Comparison of ENCODE assay signal across 14 mouse cellular contexts in the genomic region with DNA sequence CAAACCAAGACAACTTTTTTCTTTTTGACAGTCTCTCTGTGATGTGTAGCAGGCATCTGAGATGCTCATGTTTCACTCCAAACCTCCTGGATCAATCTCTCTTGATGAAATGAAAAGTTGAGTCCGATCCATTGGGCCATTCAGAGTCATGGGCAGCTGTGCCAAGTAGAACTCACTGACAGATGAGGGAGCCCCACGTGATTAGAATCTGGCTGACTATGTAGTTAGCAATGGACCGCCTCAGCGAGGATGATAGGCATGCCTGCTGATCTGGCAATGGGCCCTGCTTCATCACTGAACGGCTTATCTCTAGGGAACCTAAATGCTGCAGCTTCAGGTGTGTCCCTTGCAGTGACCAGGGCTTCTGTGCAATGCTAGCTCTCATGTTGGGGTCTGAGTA. TPM values are rescaled to one million over a fixed set of nuclear protein-coding genes. Genes with fewer than 3 reads are reported as not detected.
A peak's percentile ranks its signal among the peaks of the same experiment; 100 is the strongest.
DNase-seq lines count a peak whose midpoint lies in the region; ATAC-seq and TF ChIP-seq lines count a peak whose summit lies in the region.
"Had no signal": no experiment of that assay in that cellular context is flagged by ENCODE, and none has a peak within 500 bp of the region (broad histone marks: within the 10 kb centered on the region; RNA-seq: fewer than 3 reads in every experiment).

No protein-coding gene starts in this region.

- H3K4me3 ChIP-seq in layer of hippocampus, adult 2 months = no peak overlapping the region
- H3K4me3 ChIP-seq: embryonic facial prominence, embryonic 13.5 days; forebrain, embryonic 12.5 days; liver, embryonic 15.5 days; neural tube, embryonic 13.5 days had no signal

- no peak for DNase-seq in frontal cortex, postnatal 10 days (ENCODE audit: low spot score in 2 of 2)
- DNase-seq in lung, postnatal 10 days = peak; percentile 29
- no peak for DNase-seq in lung, postnatal 25 days (ENCODE audit: low spot score)
- peak; percentile 33 to 35 for DNase-seq in layer of hippocampus, adult 2 months (ENCODE audit: low spot score in 2 of 2)
- DNase-seq in right cerebral cortex, postnatal 25 days = peak; percentile 5
- no peak for DNase-seq in heart, postnatal 10 days
- DNase-seq: midbrain, embryonic 14.5 days had no signal

- H3K27ac ChIP-seq in layer of hippocampus, adult 2 months = no peak overlapping the region
- H3K27ac ChIP-seq: forebrain, embryonic 12.5 days; liver, embryonic 15.5 days; neural tube, embryonic 13.5 days had no signal

- no peak for TF ChIP-seq CTCF in layer of hippocampus, adult 2 months (conservative IDR thresholded peaks at IDR 0.05)

- intact Hi-C loops in heart, postnatal 10 days (cut with DNase I) = loop anchor here (5.0 to 10.0 kb wide), 3 partner anchors 61 to 133 kb away; no protein-coding TSS in a partner anchor

- ATAC-seq in frontal cortex, adult (ENCODE audit: low TSS enrichment) = peak; percentile 22; the same call in 1 of the 2 replicates
- ATAC-seq: CD4-positive, CD25-positive, alpha-beta regulatory T cell, adult 4 months; inflammation-experienced regulatory T-cells, adult 6 months had no signal

RNA-seq across cellular contexts. Expression of a gene that starts 3.7 kb away (rescaled TPM):
- total RNA-seq in layer of hippocampus, adult 2 months (2021) = 10 to 100 TPM; 14.2 to 15.9 TPM
- total RNA-seq in heart, postnatal 10 days (2021) = 10 to 100 TPM; 23.3 to 23.4 TPM

Comparison
In these comparisons a context has a peak if more than half of its experiments do, and no peak if none do; other contexts are left out.
1. DNase-seq: peak in lung, postnatal 10 days (single experiment), layer of hippocampus, adult 2 months (2 of 2) and right cerebral cortex, postnatal 25 days (single experiment); none in frontal cortex, postnatal 10 days (0 of 2), lung, postnatal 25 days (single experiment) and heart, postnatal 10 days (0 of 2).